Mouse (Mus musculus): ENCODE results near the gene Idi1. TPM values are rescaled to one million over a fixed set of nuclear protein-coding genes. Genes with fewer than 3 reads are reported as not detected.
"Not testable (repeated sequence)": the region's sequence is repeated elsewhere in the genome, so short reads cannot be mapped to it uniquely, and the experiment has no call there.

Idi1 gene
- polyA plus RNA-seq, 1 experiment from 2014 or later: 168 TPM

- DNase-seq (ENCODE audit: low spot score); H3K36me3 ChIP-seq (ENCODE audit: control insufficient read depth, insufficient read depth, low read length); H3K27ac ChIP-seq (ENCODE audit: low read depth, low read length); ATAC-seq (replicated peaks; ENCODE audit: low FRiP score); H3K4me1 ChIP-seq (replicated peaks; ENCODE audit: control insufficient read depth, insufficient read depth, low read length); H3K9me3 ChIP-seq (ENCODE audit: control insufficient read depth, low read length); H3K27me3 ChIP-seq (ENCODE audit: control insufficient read depth, insufficient read depth, low read length); H3K4me2 ChIP-seq (ENCODE audit: low read depth, low read length, severe bottlenecking); H3K9ac ChIP-seq (ENCODE audit: low read length); H3K4me3 ChIP-seq (ENCODE audit: low read depth, low read length): not testable (repeated sequence)
- 89% methylated on average over 8 of the region's 8 CpGs for WGBS
Observed at GRCm38 (mm10) chr13:8913890-8914289, 28.6 kb downstream of the Idi1 start.

GRCm38 (mm10) chr13:8933499-8933898, 48.2 kb downstream of the Idi1 start:
- no peaks in the 10 kb centered on the region for H3K4me1 ChIP-seq (replicated peaks; ENCODE audit: control insufficient read depth, insufficient read depth, low read length)
- no peak overlapping the region for H3K4me2 ChIP-seq (ENCODE audit: low read depth, low read length, severe bottlenecking)
- no peaks in the 10 kb centered on the region for H3K9me3 ChIP-seq (ENCODE audit: control insufficient read depth, low read length)
- no peaks in the 10 kb centered on the region for H3K27me3 ChIP-seq (ENCODE audit: control insufficient read depth, insufficient read depth, low read length)
- H3K27ac ChIP-seq (ENCODE audit: low read depth, low read length): no peak overlapping the region
- no peak overlapping the region for H3K4me3 ChIP-seq (ENCODE audit: low read depth, low read length)
- no peaks in the 10 kb centered on the region for H3K36me3 ChIP-seq (ENCODE audit: control insufficient read depth, insufficient read depth, low read length)
- ATAC-seq (replicated peaks; ENCODE audit: low FRiP score): no peak
- DNase-seq (ENCODE audit: low spot score): no peak
- H3K9ac ChIP-seq (ENCODE audit: low read length): no peak overlapping the region
- 59% methylated on average over 2 of the region's 2 CpGs for WGBS

- DNase-seq (ENCODE audit: low spot score); H3K9me3 ChIP-seq (ENCODE audit: control insufficient read depth, low read length); H3K36me3 ChIP-seq (ENCODE audit: control insufficient read depth, insufficient read depth, low read length); H3K4me3 ChIP-seq (ENCODE audit: low read depth, low read length); H3K9ac ChIP-seq (ENCODE audit: low read length); H3K4me2 ChIP-seq (ENCODE audit: low read depth, low read length, severe bottlenecking); H3K27me3 ChIP-seq (ENCODE audit: control insufficient read depth, insufficient read depth, low read length); H3K27ac ChIP-seq (ENCODE audit: low read depth, low read length); H3K4me1 ChIP-seq (replicated peaks; ENCODE audit: control insufficient read depth, insufficient read depth, low read length); ATAC-seq (replicated peaks; ENCODE audit: low FRiP score): not testable (repeated sequence)
- 85% methylated on average over 6 of the region's 6 CpGs for WGBS
Observed at GRCm38 (mm10) chr13:8937611-8938140, 52.4 kb downstream of the Idi1 start.

- not testable (repeated sequence) for H3K36me3 ChIP-seq (ENCODE audit: control insufficient read depth, insufficient read depth, low read length); H3K4me2 ChIP-seq (ENCODE audit: low read depth, low read length, severe bottlenecking); H3K27me3 ChIP-seq (ENCODE audit: control insufficient read depth, insufficient read depth, low read length); H3K9me3 ChIP-seq (ENCODE audit: control insufficient read depth, low read length); H3K4me3 ChIP-seq (ENCODE audit: low read depth, low read length); DNase-seq (ENCODE audit: low spot score); H3K9ac ChIP-seq (ENCODE audit: low read length); H3K27ac ChIP-seq (ENCODE audit: low read depth, low read length); H3K4me1 ChIP-seq (replicated peaks; ENCODE audit: control insufficient read depth, insufficient read depth, low read length); ATAC-seq (replicated peaks; ENCODE audit: low FRiP score)
- WGBS: 88% methylated on average over 4 of the region's 4 CpGs
Observed at GRCm38 (mm10) chr13:8941110-8941509, 55.8 kb downstream of the Idi1 start.

GRCm38 (mm10) chr13:8941701-8942100, 56.4 kb downstream of the Idi1 start:
- H3K9ac ChIP-seq (ENCODE audit: low read length); H3K36me3 ChIP-seq (ENCODE audit: control insufficient read depth, insufficient read depth, low read length); H3K4me1 ChIP-seq (replicated peaks; ENCODE audit: control insufficient read depth, insufficient read depth, low read length); H3K9me3 ChIP-seq (ENCODE audit: control insufficient read depth, low read length); H3K27me3 ChIP-seq (ENCODE audit: control insufficient read depth, insufficient read depth, low read length); ATAC-seq (replicated peaks; ENCODE audit: low FRiP score); H3K4me2 ChIP-seq (ENCODE audit: low read depth, low read length, severe bottlenecking); DNase-seq (ENCODE audit: low spot score); H3K4me3 ChIP-seq (ENCODE audit: low read depth, low read length); H3K27ac ChIP-seq (ENCODE audit: low read depth, low read length): not testable (repeated sequence)
- WGBS: 67% methylated on average over 1 of the region's 5 CpGs

Small RNA genes lying within 50 kb of the gene (microRNA-seq; reads per million reads assigned to microRNA genes)
- gene Gm22750 (ENCODE audit: insufficient number of aligned reads): not detected

Other genes starting within 250 kb of the Idi1 start
- 43.0 and 43.5 TPM in 2 replicates for gene Wdr37, start 13.6 kb upstream of the Idi1 start, polyA plus RNA-seq (2014; fragmentation: Nextera tagmentation; extraction: Ambion mirVana)
- not detected in 2 replicates for gene Gm9745, start 62.7 kb downstream of the Idi1 start, polyA plus RNA-seq (2014; fragmentation: Nextera tagmentation; extraction: Ambion mirVana)
- gene Idi2, start 67.4 kb downstream of the Idi1 start, polyA plus RNA-seq (2014; fragmentation: Nextera tagmentation; extraction: Ambion mirVana): 0.16 TPM in 1 of 2 replicates, not detected in the other
- 104 and 107 TPM in 2 replicates for gene Gtpbp4, start 110.6 kb downstream of the Idi1 start, polyA plus RNA-seq (2014; fragmentation: Nextera tagmentation; extraction: Ambion mirVana)
- gene Larp4b, start 208.4 kb downstream of the Idi1 start, polyA plus RNA-seq (2014; fragmentation: Nextera tagmentation; extraction: Ambion mirVana): 42.5 and 46.2 TPM in 2 replicates